Mouse (Mus musculus): ENCODE measurements around the gene Klre1. TPM values are rescaled to one million over a fixed set of nuclear protein-coding genes. Genes with fewer than 3 reads are reported as not detected.

Klre1 gene
- polyA plus RNA-seq, 1 experiment from 2014 or later: not detected

GRCm38 (mm10) chr6:129538555-129538954 lies 39.1 kb upstream of the Klre1 start:
- Histone ChIP-seq H3K27ac (replicated peaks; ENCODE audit: low read depth, low read length) (no peak overlapping the region), H3K4me3 (ENCODE audit: low read depth, low read length) (no peak overlapping the region), H3K9me3 (replicated peaks; ENCODE audit: control insufficient read depth, low read length) (no peaks in the 10 kb centered on the region), H3K4me2 (ENCODE audit: low read depth, low read length) (no peak overlapping the region), H3K9ac (replicated peaks; ENCODE audit: low read length) (no peak overlapping the region), H3K36me3 (replicated peaks; ENCODE audit: control insufficient read depth, insufficient read depth, low read depth, low read length) (no peaks in the 10 kb centered on the region; the same call in none of the 2 replicates), H3K27me3 (ENCODE audit: control insufficient read depth, insufficient read depth, low read length) (no peaks in the 10 kb centered on the region), H3K4me1 (ENCODE audit: control insufficient read depth, insufficient read depth, low read length) (no peaks in the 10 kb centered on the region)
- 80% methylated on average over 6 of the region's 6 CpGs for WGBS
- DNase-seq (ENCODE audit: low spot score): no peak
- no peak for ATAC-seq (replicated peaks; ENCODE audit: insufficient number of reproducible peaks, low FRiP score, low TSS enrichment, low read depth)

GRCm38 (mm10) chr6:129541931-129542330 lies 35.8 kb upstream of the Klre1 start:
- no peaks in the 10 kb centered on the region for H3K9me3 ChIP-seq (replicated peaks; ENCODE audit: control insufficient read depth, low read length)
- no peak overlapping the region for H3K9ac ChIP-seq (replicated peaks; ENCODE audit: low read length)
- no peaks in the 10 kb centered on the region for H3K4me1 ChIP-seq (ENCODE audit: control insufficient read depth, insufficient read depth, low read length)
- H3K36me3 ChIP-seq (replicated peaks; ENCODE audit: control insufficient read depth, insufficient read depth, low read depth, low read length): no peaks in the 10 kb centered on the region; the same call in none of the 2 replicates
- no peak overlapping the region for H3K27ac ChIP-seq (replicated peaks; ENCODE audit: low read depth, low read length)
- no peak; the same call in 1 of the 2 replicates for ATAC-seq (replicated peaks; ENCODE audit: insufficient number of reproducible peaks, low FRiP score, low TSS enrichment, low read depth)
- no peak for DNase-seq (ENCODE audit: low spot score)
- H3K4me3 ChIP-seq (ENCODE audit: low read depth, low read length): no peak overlapping the region
- no peaks in the 10 kb centered on the region for H3K27me3 ChIP-seq (ENCODE audit: control insufficient read depth, insufficient read depth, low read length)
- no peak overlapping the region for H3K4me2 ChIP-seq (ENCODE audit: low read depth, low read length)
- 81% methylated on average over 9 of the region's 9 CpGs for WGBS

DNA sequence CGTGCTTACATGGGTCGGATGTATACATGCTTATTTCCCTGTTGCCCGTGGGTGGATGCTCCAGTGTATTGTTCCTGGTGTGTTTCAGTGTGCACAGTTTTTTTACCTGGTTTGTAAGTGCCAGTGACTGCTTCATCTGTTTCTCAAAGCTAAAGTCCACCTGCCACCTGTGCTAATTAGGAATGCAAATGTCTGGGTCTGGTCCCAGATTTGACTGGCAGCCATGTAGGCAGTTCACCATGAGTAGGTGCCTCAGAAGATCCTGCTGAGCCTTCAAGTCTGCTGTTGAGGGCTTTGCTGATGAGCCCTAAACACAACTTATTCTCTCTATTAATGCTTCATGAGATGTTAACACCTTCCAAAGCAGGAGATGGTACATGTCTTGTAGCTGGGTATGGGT lies 35.2 kb upstream of the Klre1 start:
- H3K9ac ChIP-seq (replicated peaks; ENCODE audit: low read length): no peak overlapping the region
- H3K27me3 ChIP-seq (ENCODE audit: control insufficient read depth, insufficient read depth, low read length): no peaks in the 10 kb centered on the region
- no peaks in the 10 kb centered on the region; the same call in none of the 2 replicates for H3K36me3 ChIP-seq (replicated peaks; ENCODE audit: control insufficient read depth, insufficient read depth, low read depth, low read length)
- H3K27ac ChIP-seq (replicated peaks; ENCODE audit: low read depth, low read length): no peak overlapping the region
- WGBS: 89% methylated on average over 3 of the region's 3 CpGs
- H3K4me3 ChIP-seq (ENCODE audit: low read depth, low read length): no peak overlapping the region
- no peaks in the 10 kb centered on the region for H3K9me3 ChIP-seq (replicated peaks; ENCODE audit: control insufficient read depth, low read length)
- ATAC-seq (replicated peaks; ENCODE audit: insufficient number of reproducible peaks, low FRiP score, low TSS enrichment, low read depth) (no peak), DNase-seq (ENCODE audit: low spot score) (no peak)
- no peaks in the 10 kb centered on the region for H3K4me1 ChIP-seq (ENCODE audit: control insufficient read depth, insufficient read depth, low read length)
- H3K4me2 ChIP-seq (ENCODE audit: low read depth, low read length): no peak overlapping the region

- no peaks in the 10 kb centered on the region for H3K9me3 ChIP-seq (replicated peaks; ENCODE audit: control insufficient read depth, low read length)
- no peak overlapping the region for H3K27ac ChIP-seq (replicated peaks; ENCODE audit: low read depth, low read length)
- H3K27me3 ChIP-seq (ENCODE audit: control insufficient read depth, insufficient read depth, low read length): no peaks in the 10 kb centered on the region
- no peaks in the 10 kb centered on the region; the same call in 1 of the 2 replicates for H3K36me3 ChIP-seq (replicated peaks; ENCODE audit: control insufficient read depth, insufficient read depth, low read depth, low read length)
- no peaks in the 10 kb centered on the region for H3K4me1 ChIP-seq (ENCODE audit: control insufficient read depth, insufficient read depth, low read length)
- no peak overlapping the region for H3K9ac ChIP-seq (replicated peaks; ENCODE audit: low read length)
- whole genome bisulfite sequencing: 64% methylated on average over 6 of the region's 6 CpGs
- ATAC-seq (replicated peaks; ENCODE audit: insufficient number of reproducible peaks, low FRiP score, low TSS enrichment, low read depth) (peak; percentile 72; the same call in 1 of the 2 replicates), DNase-seq (ENCODE audit: low spot score) (peak; percentile 75)
- no peak overlapping the region for H3K4me2 ChIP-seq (ENCODE audit: low read depth, low read length)
- no peak overlapping the region for H3K4me3 ChIP-seq (ENCODE audit: low read depth, low read length)
Observed at GRCm38 (mm10) chr6:129543709-129544606, 33.7 kb upstream of the Klre1 start.

GRCm38 (mm10) chr6:129547277-129547676 lies 30.4 kb upstream of the Klre1 start:
- no peak overlapping the region for H3K9ac ChIP-seq (replicated peaks; ENCODE audit: low read length)
- H3K27ac ChIP-seq (replicated peaks; ENCODE audit: low read depth, low read length): no peak overlapping the region
- no peaks in the 10 kb centered on the region for H3K27me3 ChIP-seq (ENCODE audit: control insufficient read depth, insufficient read depth, low read length)
- no peaks in the 10 kb centered on the region for H3K36me3 ChIP-seq (replicated peaks; ENCODE audit: control insufficient read depth, insufficient read depth, low read depth, low read length)
- no peak overlapping the region for H3K4me3 ChIP-seq (ENCODE audit: low read depth, low read length)
- no peaks in the 10 kb centered on the region for H3K9me3 ChIP-seq (replicated peaks; ENCODE audit: control insufficient read depth, low read length)
- no peak overlapping the region for H3K4me2 ChIP-seq (ENCODE audit: low read depth, low read length)
- DNase-seq (ENCODE audit: low spot score) (no peak), ATAC-seq (replicated peaks; ENCODE audit: insufficient number of reproducible peaks, low FRiP score, low TSS enrichment, low read depth) (no peak)
- H3K4me1 ChIP-seq (ENCODE audit: control insufficient read depth, insufficient read depth, low read length): no peaks in the 10 kb centered on the region
- WGBS: 80% methylated on average over 2 of the region's 2 CpGs

DNA sequence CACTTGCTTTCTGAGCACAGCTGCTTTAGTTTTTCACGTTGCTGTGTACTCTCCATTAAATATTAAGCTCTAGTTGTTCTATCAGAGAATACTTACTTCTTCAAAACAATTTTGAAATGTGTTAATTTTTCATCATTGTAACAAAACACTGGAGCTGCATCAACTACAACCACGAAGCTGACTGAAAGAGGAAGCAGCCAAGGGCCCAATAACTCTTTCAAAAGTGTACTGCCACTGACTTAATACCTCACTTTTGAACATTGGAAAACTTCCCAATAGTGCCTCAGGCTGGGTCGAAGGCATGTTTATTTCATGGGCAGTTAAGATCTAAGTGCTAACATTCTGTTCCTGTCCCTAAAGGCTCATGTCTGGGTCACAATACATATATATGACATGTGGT lies 29.7 kb upstream of the Klre1 start:
- H3K9me3 ChIP-seq (replicated peaks; ENCODE audit: control insufficient read depth, low read length): no peaks in the 10 kb centered on the region
- no peaks in the 10 kb centered on the region for H3K27me3 ChIP-seq (ENCODE audit: control insufficient read depth, insufficient read depth, low read length)
- WGBS: 76% methylated on average over 3 of the region's 3 CpGs
- H3K4me2 ChIP-seq (ENCODE audit: low read depth, low read length): no peak overlapping the region
- no peak overlapping the region for H3K27ac ChIP-seq (replicated peaks; ENCODE audit: low read depth, low read length)
- no peak overlapping the region for H3K4me3 ChIP-seq (ENCODE audit: low read depth, low read length)
- no peaks in the 10 kb centered on the region for H3K36me3 ChIP-seq (replicated peaks; ENCODE audit: control insufficient read depth, insufficient read depth, low read depth, low read length)
- H3K9ac ChIP-seq (replicated peaks; ENCODE audit: low read length): no peak overlapping the region
- H3K4me1 ChIP-seq (ENCODE audit: control insufficient read depth, insufficient read depth, low read length): no peaks in the 10 kb centered on the region
- DNase-seq (ENCODE audit: low spot score): no peak
- no peak for ATAC-seq (replicated peaks; ENCODE audit: insufficient number of reproducible peaks, low FRiP score, low TSS enrichment, low read depth)

DNA sequence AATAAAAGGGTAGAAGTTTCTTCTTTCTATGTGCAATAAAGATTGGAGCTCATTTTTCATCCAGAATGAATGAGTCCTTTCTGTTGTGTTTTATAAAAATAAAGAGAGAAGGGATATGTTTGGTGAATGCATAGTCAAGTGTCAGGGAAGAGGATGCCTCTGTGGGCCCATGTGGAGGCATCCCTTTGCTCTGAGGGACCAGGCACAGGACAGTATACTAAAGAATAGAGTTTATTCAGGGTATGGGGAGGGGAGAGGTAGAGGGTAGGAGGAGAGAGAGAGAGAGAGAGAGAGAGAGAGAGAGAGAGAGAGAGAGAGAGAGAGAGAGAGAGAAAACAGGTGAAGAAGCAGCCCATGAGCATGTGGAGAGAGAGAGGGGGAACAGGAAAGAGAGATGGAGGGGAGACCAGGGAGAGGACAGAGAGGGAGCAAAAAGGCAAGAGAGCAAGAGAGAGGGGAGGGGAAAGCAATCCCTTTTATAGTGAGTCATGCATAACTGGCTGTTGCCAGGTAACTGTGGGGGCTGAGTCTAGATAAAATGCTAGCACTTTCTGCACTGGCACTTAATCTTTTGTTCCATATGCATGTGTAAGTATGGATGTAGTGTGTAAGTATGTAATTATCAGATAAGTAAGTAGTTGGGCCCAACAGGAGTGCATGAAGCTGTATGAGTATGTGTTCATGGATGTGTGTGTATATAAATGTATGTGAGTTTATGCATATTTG lies 20.2 kb upstream of the Klre1 start:
- DNase-seq (ENCODE audit: low spot score): no peak
- no peaks in the 10 kb centered on the region for H3K4me1 ChIP-seq (ENCODE audit: control insufficient read depth, insufficient read depth, low read length)
- no peak overlapping the region for H3K9ac ChIP-seq (replicated peaks; ENCODE audit: low read length)
- no peaks in the 10 kb centered on the region for H3K9me3 ChIP-seq (replicated peaks; ENCODE audit: control insufficient read depth, low read length)
- H3K4me2 ChIP-seq (ENCODE audit: low read depth, low read length): no peak overlapping the region
- H3K4me3 ChIP-seq (ENCODE audit: low read depth, low read length): no peak overlapping the region
- no peaks in the 10 kb centered on the region for H3K27me3 ChIP-seq (ENCODE audit: control insufficient read depth, insufficient read depth, low read length)
- H3K36me3 ChIP-seq (replicated peaks; ENCODE audit: control insufficient read depth, insufficient read depth, low read depth, low read length): no peaks in the 10 kb centered on the region
- ATAC-seq (replicated peaks; ENCODE audit: insufficient number of reproducible peaks, low FRiP score, low TSS enrichment, low read depth): no peak
- no peak overlapping the region for H3K27ac ChIP-seq (replicated peaks; ENCODE audit: low read depth, low read length)

All from embryonic facial prominence, embryonic 11.5 days (tissue).